Mouse (Mus musculus) midbrain, embryonic 10.5 days (tissue): ENCODE measurements around the gene Acer1. TPM values are rescaled to one million over a fixed set of nuclear protein-coding genes. Genes with fewer than 3 reads are reported as not detected.

Source experiments
- DNase-seq: peaks from one replicate; pipeline ENCODE4 v3.0.0-alpha.2; 2017; ENCODE audit warnings: low spot score
- H3K27ac ChIP-seq: fragments of 300-500 bp; sonication (generic); replicated peaks from 2 replicates; pipeline ENCODE4 v1.5.1; 2016; ENCODE audit warnings: mild to moderate bottlenecking
- H3K27me3 ChIP-seq: fragments of 300-500 bp; sonication (generic); 2 replicates; pipeline ENCODE4 v1.6.1; 2016; ENCODE audit warnings: low read depth, mild to moderate bottlenecking; ENCODE audit not compliant: poor library complexity, severe bottlenecking
- H3K36me3 ChIP-seq: fragments of 300-500 bp; sonication (generic); 2 replicates; pipeline ENCODE4 v1.6.1; 2016; ENCODE audit warnings: mild to moderate bottlenecking, moderate library complexity
- H3K4me1 ChIP-seq: fragments of 300-500 bp; sonication (generic); 2 replicates; pipeline ENCODE4 v1.6.1; 2016
- H3K4me3 ChIP-seq: fragments of 300-500 bp; sonication (generic); 2 replicates; pipeline ENCODE4 v1.5.1; 2016; ENCODE audit warnings: mild to moderate bottlenecking, moderate library complexity
- H3K9me3 ChIP-seq: fragments of 300-500 bp; sonication (generic); replicated peaks from 2 replicates; pipeline ENCODE4 v1.6.1; 2016; ENCODE audit warnings: mild to moderate bottlenecking
- WGBS: fragments of 180-500 bp; shearing (Covaris S2); methylation state at CpG from one replicate; pipeline ENCODE4 v1.1.7; 2016; 5-methylcytosine and 5-hydroxymethylcytosine counted together
- polyA plus RNA-seq: library from polyadenylated mRNA; unstranded; fragments of >200 nt; fragmentation: Nextera tagmentation; extraction: Ambion mirVana; gene quantifications from 2 replicates; pipeline ENCODE4 v1.2.1, GENCODE M21; 2016

The Acer1 gene
- not detected in 2 replicates for polyA plus RNA-seq

GRCm38 (mm10) chr17:56982013-56982412 lies at the start of gene Acer1:
Gene Acer1, minus strand, starts transcription at chr17:56982126.
- H3K4me1 ChIP-seq = no peaks in the 10 kb centered on the region
- DNase-seq = no peak
- 76% methylated on average over 5 of the region's 5 CpGs for WGBS
- H3K36me3 ChIP-seq = no peaks in the 10 kb centered on the region
- H3K9me3 ChIP-seq = no peaks in the 10 kb centered on the region
- no peaks in the 10 kb centered on the region for H3K27me3 ChIP-seq
- H3K4me3 ChIP-seq = no peak within 1 kb of the TSS
- no peak within 1 kb of the TSS for H3K27ac ChIP-seq

GRCm38 (mm10) chr17:57030931-57031660 lies 49.2 kb upstream of the Acer1 start, which contains the start of gene Khsrp:
Gene Khsrp, minus strand, starts transcription at chr17:57031522.
- Histone ChIP-seq H3K9me3 (no peaks in the 10 kb centered on the region), H3K27me3 (no peaks in the 10 kb centered on the region), H3K36me3 (peaks cover 38% of the 10 kb centered on the region), H3K4me1 (peaks cover 27% of the 10 kb centered on the region), H3K4me3 (peak within 1 kb of the TSS; percentile 87), H3K27ac (peak within 1 kb of the TSS; percentile 99)
- WGBS = under 1% methylated on average over 92 of the region's 99 CpGs
- peak; percentile 65 for DNase-seq

DNA sequence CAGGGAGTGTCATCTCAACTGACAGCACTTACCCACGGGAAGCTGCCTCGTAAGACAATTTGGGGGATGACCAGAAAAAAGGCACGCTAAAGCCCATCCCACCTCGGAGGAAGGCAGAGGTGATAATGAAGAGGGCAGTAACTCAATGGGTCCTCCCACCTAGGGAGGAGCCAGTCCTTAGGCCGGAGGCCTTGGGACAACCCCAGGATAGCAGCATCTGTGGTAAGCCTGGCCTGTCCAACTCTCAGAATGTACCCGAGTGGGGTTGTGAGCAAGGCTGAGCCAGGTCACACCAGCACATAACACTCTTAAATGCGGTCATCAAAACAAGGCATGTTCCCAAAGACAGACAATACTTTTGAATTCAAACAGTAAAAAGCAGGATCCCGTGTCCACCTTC lies 47.8 kb upstream of the Acer1 start:
- peaks cover 27% of the 10 kb centered on the region for H3K4me1 ChIP-seq
- WGBS = 64% methylated on average over 8 of the region's 8 CpGs
- no peak for DNase-seq
- H3K9me3 ChIP-seq = no peaks in the 10 kb centered on the region
- H3K4me3 ChIP-seq = peak overlapping the region; percentile 87
- H3K27ac ChIP-seq = 0 out of 2 replicates have a peak overlapping the region, but pooled peaks have one; percentile 99
- H3K36me3 ChIP-seq = peaks cover 52% of the 10 kb centered on the region
- no peaks in the 10 kb centered on the region for H3K27me3 ChIP-seq

DNA sequence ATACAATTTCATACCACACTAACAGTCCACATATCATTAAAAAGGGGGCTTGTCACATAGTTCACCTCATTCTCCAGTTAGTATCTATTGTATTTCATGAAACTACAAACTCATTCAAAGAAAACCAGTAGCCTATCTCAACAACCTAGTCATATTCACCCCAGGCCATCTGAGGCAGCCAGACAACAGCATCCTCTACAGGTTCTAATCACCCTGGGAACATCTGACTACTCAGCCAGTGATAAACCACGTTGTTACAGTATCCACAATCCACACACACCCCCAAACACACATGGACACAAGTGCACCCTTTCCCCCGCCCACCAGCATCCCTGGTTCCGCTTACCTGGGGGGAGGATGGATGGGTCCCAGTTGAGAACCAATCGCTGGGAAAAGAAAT lies 45.5 kb upstream of the Acer1 start:
- Histone ChIP-seq H3K27me3 (no peaks in the 10 kb centered on the region), H3K9me3 (no peaks in the 10 kb centered on the region), H3K4me3 (no peak overlapping the region), H3K4me1 (peaks cover 23% of the 10 kb centered on the region), H3K36me3 (peaks cover 74% of the 10 kb centered on the region), H3K27ac (no peak overlapping the region)
- no peak for DNase-seq
- 92% methylated on average over 4 of the region's 4 CpGs for WGBS

DNA sequence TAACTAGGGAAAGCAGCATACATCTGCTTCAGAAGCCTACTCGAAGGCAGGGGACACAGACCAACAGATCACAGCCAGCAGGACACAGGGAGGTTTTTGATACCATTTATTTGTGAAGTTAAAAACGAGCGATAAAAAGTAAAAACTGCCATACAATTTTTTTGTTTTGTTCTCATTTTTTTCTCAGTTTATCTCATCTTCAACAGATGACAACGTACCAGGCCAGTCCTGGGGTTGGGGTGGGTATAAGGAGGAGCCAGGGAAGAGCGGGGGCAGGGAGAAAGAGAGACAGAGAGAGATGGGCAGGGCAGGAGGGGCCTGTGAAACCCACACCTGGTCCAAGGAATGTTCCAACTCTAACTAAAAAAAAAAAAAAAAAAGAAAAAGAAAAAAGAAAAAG lies 39.0 kb upstream of the Acer1 start:
- no peaks in the 10 kb centered on the region for H3K9me3 ChIP-seq
- H3K36me3 ChIP-seq = peaks cover 70% of the 10 kb centered on the region
- 92% methylated on average over 5 of the region's 5 CpGs for WGBS
- no peaks in the 10 kb centered on the region for H3K27me3 ChIP-seq
- no peak overlapping the region for H3K27ac ChIP-seq
- no peaks in the 10 kb centered on the region for H3K4me1 ChIP-seq
- no peak for DNase-seq
- no peak overlapping the region for H3K4me3 ChIP-seq

DNA sequence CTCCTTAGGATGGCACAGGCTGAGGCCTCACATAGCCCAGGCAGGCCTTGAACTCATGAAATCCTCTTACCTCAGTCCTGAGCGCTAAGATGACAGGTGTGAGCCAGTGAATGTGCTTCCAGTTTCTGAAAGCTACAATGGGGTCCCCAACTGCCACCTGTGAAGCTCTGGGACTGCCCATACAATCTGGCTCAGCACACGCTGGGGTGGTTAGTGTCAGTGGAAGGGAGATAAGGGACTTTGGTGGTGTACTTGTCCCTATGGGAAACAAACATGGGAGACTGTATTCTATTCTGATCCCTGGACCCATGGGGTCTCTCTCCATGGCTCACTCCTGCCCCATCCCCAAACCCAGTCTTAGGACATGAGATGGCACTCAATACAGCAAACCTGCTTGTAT lies 37.8 kb upstream of the Acer1 start:
- Histone ChIP-seq H3K27ac (no peak overlapping the region), H3K9me3 (no peaks in the 10 kb centered on the region), H3K4me1 (no peaks in the 10 kb centered on the region), H3K36me3 (peaks cover 57% of the 10 kb centered on the region), H3K27me3 (no peaks in the 10 kb centered on the region), H3K4me3 (no peak overlapping the region)
- no peak for DNase-seq
- WGBS = 85% methylated on average over 2 of the region's 2 CpGs

DNA sequence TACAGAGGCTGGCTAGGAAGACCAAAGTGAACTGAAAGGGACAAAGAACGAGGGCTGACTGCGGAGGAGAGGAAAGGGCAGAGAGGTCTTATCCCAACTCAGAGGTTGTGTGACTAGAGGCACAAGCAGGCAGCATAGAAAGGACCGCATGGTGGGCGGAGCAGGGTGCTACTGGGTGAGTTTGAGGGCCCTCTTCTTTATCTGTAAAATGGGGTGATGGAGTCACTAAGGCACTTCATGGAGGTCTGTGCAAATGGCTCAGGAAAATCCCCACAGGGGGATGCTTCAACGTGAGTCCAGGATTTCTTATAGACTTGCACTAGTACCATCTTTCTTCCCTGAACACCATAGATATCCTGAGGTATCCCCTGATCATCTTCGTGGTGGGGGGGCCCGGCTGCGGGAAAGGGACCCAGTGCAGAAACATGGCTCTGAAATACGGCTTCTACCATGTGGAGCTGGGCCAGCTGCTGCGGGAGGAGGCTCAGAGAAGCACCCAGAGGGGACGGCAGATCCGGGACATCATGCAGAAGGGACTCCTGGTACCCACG lies 30.4 kb upstream of the Acer1 start:
- Histone ChIP-seq H3K4me1 (peaks cover 24% of the 10 kb centered on the region), H3K36me3 (peaks cover 22% of the 10 kb centered on the region), H3K9me3 (no peaks in the 10 kb centered on the region), H3K4me3 (peak overlapping the region; percentile 83), H3K27me3 (no peaks in the 10 kb centered on the region), H3K27ac (peak overlapping the region; percentile 93)
- no peak for DNase-seq
- 75% methylated on average over 13 of the region's 13 CpGs for WGBS

DNA sequence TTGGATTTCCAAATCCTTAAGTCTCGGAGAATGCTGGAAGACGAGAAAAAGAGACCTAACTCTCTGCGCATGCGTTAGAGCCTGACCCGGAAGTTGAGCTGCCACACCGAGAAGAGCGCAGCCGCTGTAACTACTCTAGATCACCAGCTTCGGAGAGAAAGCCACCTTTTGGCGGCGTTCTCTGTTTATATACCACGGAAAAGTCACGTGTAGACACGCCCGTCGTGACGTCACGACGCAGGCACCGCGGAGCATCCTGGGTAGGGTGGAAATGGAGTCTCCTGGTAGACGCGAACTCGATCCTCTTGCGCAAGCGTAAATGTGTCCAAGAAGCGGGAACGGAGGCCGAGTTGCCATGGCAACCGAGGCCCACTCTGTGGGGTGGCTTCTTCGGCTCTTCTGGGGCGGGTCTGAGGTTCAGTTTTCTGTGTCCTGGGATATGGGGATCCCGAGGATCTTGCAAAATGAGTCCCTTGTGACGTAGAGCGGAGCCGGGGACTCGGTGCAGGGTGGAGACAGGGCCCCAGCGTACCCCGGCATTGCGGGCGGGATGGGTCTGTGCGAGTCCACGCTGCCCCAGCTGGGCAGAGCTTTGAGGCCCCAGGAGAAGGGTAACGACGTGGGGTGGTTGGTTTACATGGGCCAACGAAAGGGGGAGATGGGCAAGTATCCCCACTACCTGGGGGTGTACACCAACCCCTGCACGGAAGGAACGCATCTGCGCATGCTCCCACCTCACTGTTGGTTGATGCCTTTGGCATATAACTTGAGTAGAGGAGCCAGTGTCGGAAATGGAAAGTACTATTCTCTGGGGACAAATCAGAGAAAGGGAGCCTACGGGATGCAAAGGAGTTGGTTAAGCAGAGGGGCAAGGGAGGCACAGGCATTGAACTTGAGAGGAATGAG lies 29.6 kb upstream of the Acer1 start, which contains the start of the genes Gtf2f1 and Gm17949:
Gtf2f1 (minus strand) TSS at position 53 of the 906 bp plus-strand sequence.
Gm17949 (plus strand) TSS at position 234 of the 906 bp plus-strand sequence.
- Histone ChIP-seq H3K4me3 (peak within 1 kb of the TSS; percentile 83), H3K27me3 (no peaks in the 10 kb centered on the region), H3K9me3 (no peaks in the 10 kb centered on the region), H3K36me3 (peaks cover 30% of the 10 kb centered on the region), H3K4me1 (peaks cover 24% of the 10 kb centered on the region), H3K27ac (peak within 1 kb of the TSS; percentile 93)
- peak; percentile 99 for DNase-seq
- under 1% methylated on average over 51 of the region's 51 CpGs for WGBS

DNA sequence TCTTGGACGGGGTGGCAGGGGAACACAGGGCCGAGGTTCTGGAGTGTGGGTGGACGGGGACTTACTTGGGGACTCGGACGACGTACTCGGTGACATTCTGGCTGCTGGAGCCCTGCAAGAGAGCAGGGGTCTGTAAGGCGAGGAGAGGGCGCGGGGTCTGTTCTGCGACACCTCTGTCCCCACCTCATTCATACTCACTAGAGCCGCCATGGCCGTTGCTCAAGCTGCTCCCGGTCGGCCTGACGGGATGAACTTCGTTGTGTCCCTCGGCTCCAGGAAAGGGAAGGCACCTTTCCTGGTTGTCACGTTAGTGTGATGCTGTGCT lies 28.9 kb upstream of the Acer1 start:
- H3K27me3 ChIP-seq = no peaks in the 10 kb centered on the region
- peak overlapping the region; percentile 83 for H3K4me3 ChIP-seq
- peaks cover 24% of the 10 kb centered on the region for H3K4me1 ChIP-seq
- H3K27ac ChIP-seq = peak overlapping the region; percentile 93
- DNase-seq = no peak
- H3K36me3 ChIP-seq = peaks cover 36% of the 10 kb centered on the region
- 1% methylated on average over 19 of the region's 19 CpGs for WGBS
- H3K9me3 ChIP-seq = no peaks in the 10 kb centered on the region

DNA sequence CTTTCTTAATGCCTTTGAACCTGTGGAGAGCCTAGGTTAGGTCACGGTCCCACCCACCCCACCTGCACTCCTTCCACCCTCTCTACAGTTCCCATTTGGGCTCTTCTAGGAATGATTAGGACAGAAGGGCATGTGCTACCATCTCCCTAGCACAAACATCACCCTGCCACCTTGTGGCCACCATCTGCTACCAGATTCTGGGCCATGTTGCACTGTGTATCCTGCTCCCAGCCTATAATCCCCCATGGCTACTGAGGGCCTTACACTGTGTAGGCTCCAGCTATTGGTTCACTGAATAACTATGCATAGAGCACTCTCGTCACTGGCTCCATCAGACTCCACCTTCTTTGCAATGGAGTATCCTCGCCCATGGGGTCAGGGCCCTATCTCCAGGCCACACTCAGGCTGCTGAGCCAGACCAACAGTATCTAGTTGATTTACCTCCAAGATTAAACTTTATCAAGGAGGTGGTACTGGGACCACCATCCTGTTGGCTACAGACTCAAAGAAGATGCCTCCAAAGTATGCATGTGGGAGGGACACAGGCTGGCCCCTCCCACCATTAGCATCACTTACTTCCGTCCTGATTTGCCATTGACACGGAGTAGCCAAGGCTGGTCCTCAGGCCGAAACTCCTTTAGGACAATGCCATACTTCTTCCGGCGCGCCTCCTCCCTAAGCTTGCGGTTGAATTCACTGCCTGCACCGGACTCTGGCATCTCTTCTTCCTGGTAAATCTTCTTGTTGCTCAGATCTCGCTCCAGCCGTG lies 25.4 kb upstream of the Acer1 start:
- Histone ChIP-seq H3K27ac (no peak overlapping the region), H3K36me3 (peaks cover 72% of the 10 kb centered on the region), H3K27me3 (no peaks in the 10 kb centered on the region), H3K4me3 (no peak overlapping the region), H3K9me3 (no peaks in the 10 kb centered on the region), H3K4me1 (peaks cover 20% of the 10 kb centered on the region)
- WGBS = 91% methylated on average over 13 of the region's 13 CpGs
- no peak for DNase-seq

DNA sequence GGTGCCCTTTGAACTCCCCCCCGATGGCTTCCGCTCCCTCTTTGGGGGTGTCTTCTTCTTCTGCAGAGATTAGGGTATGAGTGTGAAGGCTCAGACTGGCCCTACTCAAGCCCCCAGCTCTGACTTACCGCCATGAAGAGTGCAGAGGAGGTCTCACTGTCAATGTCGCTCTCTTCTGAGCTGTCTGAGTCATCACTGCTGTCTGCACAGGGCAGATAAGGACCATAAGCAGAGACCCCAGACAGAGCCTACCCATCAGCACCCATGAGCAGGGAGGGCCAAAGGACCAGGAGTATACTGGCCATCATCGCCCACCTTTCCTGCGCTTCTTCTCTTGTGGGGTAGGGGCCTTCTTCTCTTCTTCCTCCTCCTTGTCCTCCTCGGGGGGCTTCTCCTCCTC lies 22.1 kb upstream of the Acer1 start:
- WGBS = 87% methylated on average over 7 of the region's 7 CpGs
- Histone ChIP-seq H3K27me3 (no peaks in the 10 kb centered on the region), H3K9me3 (no peaks in the 10 kb centered on the region), H3K27ac (no peak overlapping the region), H3K4me1 (no peaks in the 10 kb centered on the region; the same call in 1 of the 2 replicates), H3K4me3 (no peak overlapping the region), H3K36me3 (peaks cover 90% of the 10 kb centered on the region)
- DNase-seq = no peak

DNA sequence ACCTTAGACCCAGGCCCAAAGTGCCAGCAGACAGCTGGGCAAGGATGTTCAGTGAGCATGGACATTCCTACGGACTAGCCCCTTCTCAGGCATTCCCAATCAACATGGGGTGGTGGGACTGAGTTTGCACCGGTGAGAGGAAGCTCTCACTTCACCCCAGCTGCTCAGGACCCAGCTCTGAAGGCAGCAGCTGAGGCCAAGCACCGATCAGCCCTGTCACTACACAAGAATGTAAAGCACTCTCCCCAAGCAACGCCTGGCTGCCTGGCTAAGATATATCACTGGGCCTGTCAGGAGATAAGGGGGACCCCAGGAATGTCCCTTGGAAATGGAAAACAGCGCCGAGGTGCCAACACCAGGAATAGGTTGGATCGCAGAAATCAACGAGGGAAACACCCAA lies 19.3 kb upstream of the Acer1 start:
- no peak for DNase-seq
- WGBS = 76% methylated on average over 8 of the region's 8 CpGs
- H3K9me3 ChIP-seq = no peaks in the 10 kb centered on the region
- H3K4me1 ChIP-seq = peaks cover 20% of the 10 kb centered on the region
- H3K36me3 ChIP-seq = peaks cover 72% of the 10 kb centered on the region
- no peak overlapping the region for H3K27ac ChIP-seq
- H3K4me3 ChIP-seq = no peak overlapping the region
- H3K27me3 ChIP-seq = no peaks in the 10 kb centered on the region
